Mouse (Mus musculus) cerebellum, adult 9-11 months (tissue): ENCODE measurements at regions not wholly inside any gene's neighbourhood (a gene's known extent, or its start where the extent isn't known, plus 50 kb on each side); places are given as distances from the start of the nearest gene placed in this dataset.
"Not testable (repeated sequence)": the region's sequence is repeated elsewhere in the genome, so short reads cannot be mapped to it uniquely, and the experiment has no call there.

Experiments used
- DNase-seq: peaks from one replicate; pipeline ENCODE4 v3.0.0; 2022

DNA sequence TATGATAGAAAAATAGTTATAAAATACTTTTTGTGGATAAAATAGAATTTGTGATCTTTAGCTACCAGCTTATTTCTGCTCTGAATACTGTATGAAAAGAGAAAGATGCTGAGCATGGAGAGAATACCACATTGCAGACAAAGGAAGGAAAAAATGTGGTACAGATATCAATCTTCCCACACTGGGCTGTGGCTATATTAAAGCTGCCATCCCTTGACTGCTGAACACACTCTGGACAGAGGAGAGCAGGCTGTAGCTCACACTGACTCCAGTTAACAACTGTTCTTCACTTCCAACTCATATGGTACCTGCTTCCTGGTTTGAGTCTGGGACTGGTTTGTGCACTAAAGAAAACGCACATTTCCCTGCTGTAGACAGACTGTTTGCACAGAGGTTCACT, 76.7 kb upstream of the Try4 start:
- DNase-seq: no peak

- no peak for DNase-seq
Observed at GRCm38 (mm10) chr6:41218415-41218814, 83.7 kb upstream of the Try4 start.

- no peak for DNase-seq
Observed at GRCm38 (mm10) chr6:41215857-41216256, 86.2 kb upstream of the Try4 start.

DNA sequence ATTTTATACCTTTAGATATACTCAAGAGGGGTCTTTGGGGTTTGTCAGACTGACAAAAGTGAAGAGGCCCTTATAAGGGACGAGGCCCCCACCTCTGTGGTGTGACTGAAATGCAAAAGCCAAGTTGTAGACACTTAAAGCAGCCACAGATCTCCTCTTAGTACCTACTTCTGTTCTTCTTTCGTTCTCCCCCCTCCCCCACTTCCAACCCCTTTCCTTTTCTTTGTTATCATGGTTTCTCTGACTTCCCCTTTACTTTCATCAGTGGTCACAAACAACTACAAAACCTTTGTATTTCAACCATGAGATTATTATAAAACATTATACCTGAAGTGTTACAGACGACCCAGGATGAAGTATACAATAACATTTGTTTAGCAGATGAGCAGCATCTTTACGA, 96.2 kb upstream of the Try4 start:
- DNase-seq: no peak

- DNase-seq: no peak
Observed at GRCm38 (mm10) chr6:41202882-41203281, 99.2 kb upstream of the Try4 start.

DNA sequence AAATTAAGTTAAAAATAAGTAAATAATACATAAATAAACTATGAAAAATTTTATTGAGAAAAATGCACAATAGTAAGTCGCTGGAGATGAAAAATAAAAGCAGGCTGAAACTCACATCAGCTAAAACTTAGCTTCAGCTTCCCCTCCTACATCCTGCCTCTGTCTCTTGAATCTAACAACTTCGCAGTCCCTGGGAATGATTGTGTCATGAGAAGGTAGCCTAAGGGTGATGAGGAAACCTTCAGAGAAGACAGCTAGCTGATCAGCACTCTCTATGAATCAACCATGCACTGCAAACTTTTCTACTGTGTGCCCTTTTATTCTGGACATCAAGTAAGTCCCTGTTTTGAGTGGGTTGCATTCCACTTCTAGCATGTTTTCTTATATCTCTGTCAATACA, 99.8 kb upstream of the Try4 start:
- DNase-seq: no peak

GRCm38 (mm10) chr6:41194464-41194863, 107.6 kb upstream of the Try4 start:
- no peak for DNase-seq

DNA sequence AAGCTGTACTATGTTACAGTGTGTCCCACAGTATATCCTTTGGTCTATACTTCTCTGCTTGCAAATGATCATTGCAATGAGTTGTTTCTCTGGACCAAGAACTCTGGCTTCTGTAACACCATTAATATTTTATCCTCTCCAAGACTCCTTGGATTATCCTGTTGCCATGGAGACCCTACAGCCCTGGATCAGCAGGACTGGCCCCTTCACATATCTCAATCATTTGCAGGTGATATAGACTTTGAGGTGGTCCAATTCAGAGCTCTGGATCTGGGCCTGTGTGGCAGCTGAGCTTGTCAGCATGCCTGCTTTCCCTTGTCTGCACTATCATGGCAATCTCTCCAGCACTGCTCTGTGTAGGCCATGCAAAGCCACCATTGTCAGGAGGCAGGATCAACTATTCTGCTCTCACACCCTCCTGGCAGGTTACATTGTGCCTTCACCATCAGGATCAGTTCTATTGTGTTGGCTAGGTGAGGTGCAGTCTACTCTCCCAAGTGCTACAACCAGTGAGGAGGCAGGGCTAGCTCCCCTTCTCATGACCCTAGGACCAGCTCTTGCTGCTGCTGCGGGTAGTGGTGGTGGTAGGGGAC, 110.2 kb upstream of the Try4 start:
- DNase-seq: no peak

GRCm38 (mm10) chr6:41188910-41189309, 113.2 kb upstream of the Try4 start:
- no peak for DNase-seq

DNA sequence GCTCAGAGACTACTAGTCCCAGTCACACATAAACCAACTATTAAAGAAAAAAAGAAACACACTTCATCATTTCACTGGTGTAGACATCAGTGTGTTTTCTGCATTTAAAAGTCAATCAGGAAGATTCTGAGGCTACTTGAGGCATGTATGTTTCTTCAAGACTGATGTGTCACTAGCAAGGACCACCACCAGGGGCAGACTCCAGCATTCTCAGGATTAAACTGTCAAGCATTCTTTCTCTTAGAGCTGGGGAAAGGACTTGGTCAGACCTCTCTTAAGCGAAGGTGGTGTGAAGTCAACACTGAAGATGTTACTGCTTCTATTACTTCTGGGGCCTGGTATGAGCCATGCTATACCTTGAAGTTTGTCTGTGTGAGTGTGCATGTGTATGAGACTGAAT, 114.1 kb upstream of the Try4 start:
- no peak for DNase-seq

GRCm38 (mm10) chr6:41178896-41179295, 123.2 kb upstream of the Try4 start:
- no peak for DNase-seq

GRCm38 (mm10) chr6:41178019-41178418, 124.0 kb upstream of the Try4 start:
- DNase-seq: no peak

- no peak for DNase-seq
Observed at GRCm38 (mm10) chr6:41177152-41177551, 124.9 kb upstream of the Try4 start.

DNA sequence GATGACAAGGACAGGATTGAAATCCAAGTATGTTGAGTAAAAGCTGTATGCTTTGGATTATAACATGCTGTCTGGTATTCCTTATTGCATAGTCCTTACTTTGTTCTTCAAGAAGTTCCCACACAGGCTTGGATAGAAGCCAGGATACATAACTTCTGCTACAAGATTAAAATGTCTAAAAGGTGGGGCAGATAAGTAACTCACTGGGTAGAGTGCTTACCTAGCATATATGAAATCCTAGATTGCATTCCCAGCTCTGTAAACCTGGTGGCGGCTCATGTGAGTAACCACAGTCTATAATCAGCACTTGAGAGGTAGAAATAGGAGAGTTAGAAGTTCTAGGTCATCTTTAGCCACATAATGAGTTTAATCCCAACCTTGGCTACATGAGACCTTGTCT, 126.0 kb upstream of the Try4 start:
- no peak for DNase-seq

DNA sequence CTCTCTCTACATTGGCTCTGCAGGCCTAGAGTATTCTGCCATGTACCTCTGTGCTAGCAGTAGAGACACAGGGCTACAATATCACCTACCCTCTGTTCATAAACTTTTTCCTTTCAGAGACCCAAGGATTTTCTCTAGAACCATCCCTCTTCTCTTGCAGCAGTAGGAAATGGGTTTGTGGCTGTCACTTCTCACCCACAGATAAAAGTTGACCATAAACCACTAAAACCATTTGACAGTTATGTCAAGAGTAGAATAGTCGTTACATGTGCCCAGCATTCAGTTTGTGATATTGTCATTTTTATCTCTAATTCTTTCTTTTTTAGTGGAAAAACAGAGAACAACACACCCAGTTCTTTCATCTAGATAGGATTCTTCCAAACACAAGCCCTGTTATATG, 128.2 kb upstream of the 2210010C04Rik start:
- no peak for DNase-seq

DNA sequence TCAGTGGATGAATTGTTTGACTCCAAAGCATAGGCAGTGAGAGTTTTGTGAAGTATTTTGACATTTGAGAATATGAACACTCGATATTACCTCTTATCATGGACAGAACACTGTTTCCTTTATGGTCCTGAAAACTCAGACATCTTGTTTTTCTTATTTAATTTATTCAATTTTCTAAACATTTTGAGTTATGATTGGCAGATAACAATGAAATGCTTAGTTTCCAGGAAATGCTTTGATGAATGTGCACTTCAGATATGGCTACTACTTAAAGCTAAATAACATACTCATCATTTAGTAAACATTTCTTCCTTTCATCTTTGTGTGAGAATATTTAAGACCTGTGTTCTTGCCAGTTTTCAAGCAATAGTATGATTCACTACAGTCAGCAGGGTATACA, 126.4 kb upstream of the 2210010C04Rik start:
- DNase-seq: no peak

DNA sequence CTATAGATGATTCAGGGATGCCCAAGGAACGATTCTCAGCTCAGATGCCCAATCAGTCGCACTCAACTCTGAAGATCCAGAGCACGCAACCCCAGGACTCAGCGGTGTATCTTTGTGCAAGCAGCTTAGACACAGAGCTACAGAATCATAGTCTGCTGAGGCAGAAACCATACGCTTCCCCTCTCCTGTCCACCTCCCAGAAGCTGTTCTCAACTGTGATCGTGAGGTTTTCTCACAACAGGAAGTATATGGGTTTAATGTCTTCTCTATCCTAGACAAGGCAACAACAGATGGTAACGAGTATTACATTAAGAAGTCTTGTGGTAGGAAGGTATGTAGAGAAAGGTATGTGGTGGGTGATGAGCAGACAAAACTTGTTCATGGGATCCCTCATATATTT, 116.8 kb upstream of the 2210010C04Rik start:
- DNase-seq: no peak

- DNase-seq: no peak
Observed at GRCm38 (mm10) chr6:41151542-41151941, 116.2 kb upstream of the 2210010C04Rik start.

DNA sequence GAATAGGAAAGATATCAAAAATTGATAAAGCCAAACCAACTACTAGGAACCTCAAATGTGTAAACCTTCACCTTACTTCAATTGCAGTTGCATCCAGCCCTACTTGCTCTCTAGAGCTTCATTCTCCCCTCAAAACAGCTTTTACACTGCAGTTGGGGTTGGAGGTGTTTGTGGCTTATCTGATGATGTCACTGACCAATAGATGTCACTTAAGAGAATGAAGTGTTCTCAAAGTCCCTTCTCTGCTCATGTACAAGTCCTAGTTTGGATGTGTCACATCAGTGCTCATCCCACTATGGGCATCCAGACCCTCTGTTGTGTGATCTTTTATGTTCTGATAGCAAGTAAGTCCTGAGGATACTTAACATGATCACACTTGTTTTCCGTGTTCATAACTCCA, 105.6 kb upstream of the 2210010C04Rik start:
- no peak for DNase-seq

- DNase-seq: not testable (repeated sequence)
Observed at GRCm38 (mm10) chr6:41137401-41137777, 102.1 kb upstream of the 2210010C04Rik start.

GRCm38 (mm10) chr6:41136717-41137400, 101.5 kb upstream of the 2210010C04Rik start:
- no peak for DNase-seq

- no peak for DNase-seq
Observed at GRCm38 (mm10) chr6:41135160-41135559, 99.9 kb upstream of the 2210010C04Rik start.

- DNase-seq: no peak
Observed at GRCm38 (mm10) chr6:41129906-41130305, 94.6 kb upstream of the 2210010C04Rik start.

DNA sequence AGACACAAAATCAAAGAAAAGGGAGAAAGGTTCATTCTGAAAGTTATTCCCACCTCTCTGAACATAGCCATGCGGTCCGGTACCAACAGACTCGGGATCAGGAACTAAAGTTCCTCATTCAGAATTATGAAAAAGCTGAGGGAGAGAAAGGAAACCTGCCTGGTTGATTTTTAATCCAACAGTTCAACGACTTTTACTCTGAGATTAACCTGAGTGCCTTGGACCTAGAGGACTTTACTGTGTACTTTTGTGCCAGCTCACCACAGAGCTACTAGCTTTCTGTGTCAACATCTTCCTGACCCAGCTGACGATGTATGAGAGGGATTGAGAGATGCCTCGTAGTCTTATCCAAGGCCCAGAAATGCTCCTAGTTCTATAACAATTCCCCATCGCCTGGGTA, 92.5 kb upstream of the 2210010C04Rik start:
- no peak for DNase-seq

DNA sequence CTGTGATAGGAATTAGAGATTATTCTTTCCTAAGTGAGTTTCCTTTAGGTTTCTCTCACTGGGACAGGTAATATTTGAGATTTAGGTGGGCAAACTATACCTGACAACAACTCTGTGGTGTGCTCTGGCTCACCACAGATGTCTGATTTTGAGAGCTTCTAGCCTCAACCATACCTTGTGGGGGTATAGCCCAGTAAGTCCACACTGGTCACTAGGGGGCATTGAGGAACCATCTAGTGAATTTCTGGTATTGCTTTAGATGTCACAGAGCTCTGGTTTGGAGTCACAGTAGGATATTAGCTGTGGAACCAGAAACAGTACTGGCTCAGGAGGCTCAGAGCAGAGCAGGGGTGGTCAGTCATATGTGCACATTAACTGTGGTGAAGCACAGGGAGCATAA, 91.5 kb upstream of the 2210010C04Rik start:
- no peak for DNase-seq
